8 mouse cellular contexts compared by ENCODE assay signal in the genomic region with DNA sequence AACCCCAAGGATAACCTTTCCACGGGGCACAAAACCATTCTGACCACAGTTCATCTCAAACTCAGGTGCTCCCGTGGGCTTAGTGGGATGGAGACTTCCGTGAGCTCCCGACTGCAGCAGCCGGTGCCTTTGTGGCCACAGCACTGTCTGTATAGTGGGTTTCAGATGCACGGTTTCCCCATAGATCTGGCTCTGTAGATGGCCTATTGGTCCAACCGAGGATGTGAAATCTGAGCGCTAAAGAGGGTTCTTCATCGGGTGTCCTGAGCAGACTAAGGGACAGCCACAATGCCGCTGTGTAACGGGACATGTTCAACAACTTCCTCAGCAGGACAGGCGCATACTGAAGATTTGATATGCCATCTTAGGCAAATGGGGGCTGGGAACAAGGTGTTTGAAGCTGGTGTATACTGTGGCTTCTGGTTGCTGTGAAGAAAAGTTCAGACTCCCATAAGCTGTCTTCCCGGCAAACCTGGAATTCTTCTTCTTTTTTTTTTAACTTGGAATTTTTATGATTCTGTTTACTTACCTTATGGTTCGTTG. TPM values are rescaled to one million over a fixed set of nuclear protein-coding genes. Genes with fewer than 3 reads are reported as not detected.
DNase-seq lines count a peak whose midpoint lies in the region; ATAC-seq lines count a peak whose summit lies in the region.

No protein-coding gene starts in this region.

- peak overlapping the region; percentile 50 for H3K4me3 ChIP-seq in forebrain, embryonic 13.5 days
- H3K4me3 ChIP-seq in liver, embryonic 15.5 days (replicated peaks), result peak overlapping the region; percentile 57

- peak overlapping the region; percentile 73 for H3K4me2 ChIP-seq in forebrain, embryonic 13.5 days
- H3K4me2 ChIP-seq in liver, embryonic 15.5 days, result peak overlapping the region; percentile 78

- peak overlapping the region; percentile 77 for H3K9ac ChIP-seq in forebrain, embryonic 13.5 days
- peak overlapping the region; percentile 55 for H3K9ac ChIP-seq in liver, embryonic 15.5 days

- no peaks in the 10 kb centered on the region for H3K27me3 ChIP-seq in forebrain, embryonic 13.5 days
- H3K27me3 ChIP-seq in liver, embryonic 15.5 days, result peaks cover 3% of the 10 kb centered on the region

- H3K9me3 ChIP-seq in forebrain, embryonic 13.5 days (replicated peaks), result no peaks in the 10 kb centered on the region
- H3K9me3 ChIP-seq in liver, embryonic 15.5 days (replicated peaks), result no peaks in the 10 kb centered on the region

- H3K36me3 ChIP-seq in forebrain, embryonic 13.5 days (ENCODE audit: poor library complexity, severe bottlenecking), result no peaks in the 10 kb centered on the region
- H3K36me3 ChIP-seq in liver, embryonic 15.5 days (replicated peaks), result no peaks in the 10 kb centered on the region

- peak; percentile 22 for DNase-seq in cerebellum, adult 9-11 months
- no peak for DNase-seq in cerebellum, adult 8-10 months
- DNase-seq in A20 (ENCODE audit: low read depth, low spot score), result peak; percentile 61
- no peak for DNase-seq in urinary bladder, postnatal 25 days (ENCODE audit: low spot score)
- no peak for DNase-seq in spleen, postnatal 14 days (ENCODE audit: low spot score in 2 of 2)
- DNase-seq in frontal cortex, postnatal 10 days (ENCODE audit: low spot score in 2 of 2), result no peak

- WGBS in forebrain, embryonic 13.5 days, result 35% methylated on average over 14 of the region's 14 CpGs
- 31% methylated on average over 14 of the region's 14 CpGs for WGBS in liver, embryonic 15.5 days (ENCODE audit: insufficient replicate concordance)

- H3K27ac ChIP-seq in forebrain, embryonic 13.5 days, result peak overlapping the region; percentile 71
- peak overlapping the region; percentile 66; the same call in 1 of the 2 replicates for H3K27ac ChIP-seq in liver, embryonic 15.5 days (replicated peaks)

- peaks cover 26% of the 10 kb centered on the region for H3K4me1 ChIP-seq in forebrain, embryonic 13.5 days
- H3K4me1 ChIP-seq in liver, embryonic 15.5 days (replicated peaks), result peaks cover 19% of the 10 kb centered on the region

- ATAC-seq in forebrain, embryonic 13.5 days, result no peak
- ATAC-seq in liver, embryonic 15.5 days (ENCODE audit: insufficient read depth), result no peak

RNA-seq across cellular contexts. Expression of a gene that starts 0.8 kb away (rescaled TPM):
- polyA plus RNA-seq in forebrain, embryonic 13.5 days (2015; fragmentation: Nextera tagmentation; extraction: Ambion mirVana), result 10.8 and 12.3 TPM in 2 replicates
- polyA plus RNA-seq in liver, embryonic 15.5 days (2015; fragmentation: Nextera tagmentation; extraction: Ambion mirVana), result 0.38 and 0.91 TPM in 2 replicates

RNA-seq across cellular contexts. Expression of a gene that starts 13.9 kb away (rescaled TPM):
- polyA plus RNA-seq in forebrain, embryonic 13.5 days (2015; fragmentation: Nextera tagmentation; extraction: Ambion mirVana), result 9.0 TPM in 2 replicates
- 1.5 TPM in 2 replicates for polyA plus RNA-seq in liver, embryonic 15.5 days (2015; fragmentation: Nextera tagmentation; extraction: Ambion mirVana)

RNA-seq across cellular contexts. Expression of a gene that starts 34.6 kb away (rescaled TPM):
- polyA plus RNA-seq in forebrain, embryonic 13.5 days (2015; fragmentation: Nextera tagmentation; extraction: Ambion mirVana), result 37.3 and 42.7 TPM in 2 replicates
- 0.05 TPM in 1 of 2 replicates, not detected in the other for polyA plus RNA-seq in liver, embryonic 15.5 days (2015; fragmentation: Nextera tagmentation; extraction: Ambion mirVana)

RNA-seq across cellular contexts. Expression of a gene that starts 42.9 kb away (rescaled TPM):
- polyA plus RNA-seq in forebrain, embryonic 13.5 days (2015; fragmentation: Nextera tagmentation; extraction: Ambion mirVana), result 116 and 129 TPM in 2 replicates
- 4.8 and 5.0 TPM in 2 replicates for polyA plus RNA-seq in liver, embryonic 15.5 days (2015; fragmentation: Nextera tagmentation; extraction: Ambion mirVana)

Comparison
In these comparisons a context has a peak if more than half of its experiments do, and no peak if none do; other contexts are left out.
1. DNase-seq: peak in cerebellum, adult 9-11 months (single experiment) and A20 (single experiment); none in cerebellum, adult 8-10 months (single experiment), urinary bladder, postnatal 25 days (single experiment), spleen, postnatal 14 days (0 of 2) and frontal cortex, postnatal 10 days (0 of 2).
2. RNA of a gene that starts 34.6 kb away (polyA plus RNA-seq): 37.3 to 42.7 TPM in forebrain, embryonic 13.5 days; 0.05 TPM in liver, embryonic 15.5 days; every median in the first group is over 10 times any median in the second.